Mouse (Mus musculus): ENCODE measurements at regions not wholly inside any gene's neighbourhood (a gene's known extent, or its start where the extent isn't known, plus 50 kb on each side); places are given as distances from the start of the nearest gene placed in this dataset.

- DNase-seq, result no peak
These were observed 60.7 kb upstream of the Map4k3 start for GRCm38 (mm10) chr17:80789000-80789399.

- DNase-seq, result no peak
These were observed 58.6 kb upstream of the Map4k3 start for GRCm38 (mm10) chr17:80786858-80787257.

GRCm38 (mm10) chr17:80786061-80786851 is 58.0 kb upstream of the Map4k3 start:
- DNase-seq, result no peak

- DNase-seq, result no peak
These were observed 57.2 kb upstream of the Map4k3 start for GRCm38 (mm10) chr17:80785476-80785875.

GRCm38 (mm10) chr17:80785049-80785448 is 56.8 kb upstream of the Map4k3 start:
- DNase-seq, result no peak

DNA sequence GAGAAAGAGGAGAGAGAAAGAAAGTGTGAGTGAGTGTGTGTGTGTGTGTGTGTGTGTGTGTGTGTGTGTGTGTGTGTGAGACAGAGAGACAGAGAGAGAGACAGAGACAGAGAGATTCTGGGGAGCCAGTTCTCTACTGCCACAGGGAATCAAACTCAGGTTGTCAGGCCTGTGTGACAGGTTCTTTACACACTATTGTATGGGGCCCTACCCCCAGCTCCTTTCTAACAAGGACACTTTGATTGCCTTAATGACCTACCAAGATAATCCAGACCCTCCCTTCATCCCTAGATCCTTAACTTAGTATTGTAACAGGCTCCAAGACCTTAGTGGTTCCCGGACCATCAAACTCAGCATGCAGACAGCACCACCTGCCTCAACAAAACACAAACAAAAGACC is 53.9 kb upstream of the Map4k3 start:
- no peak for DNase-seq

DNA sequence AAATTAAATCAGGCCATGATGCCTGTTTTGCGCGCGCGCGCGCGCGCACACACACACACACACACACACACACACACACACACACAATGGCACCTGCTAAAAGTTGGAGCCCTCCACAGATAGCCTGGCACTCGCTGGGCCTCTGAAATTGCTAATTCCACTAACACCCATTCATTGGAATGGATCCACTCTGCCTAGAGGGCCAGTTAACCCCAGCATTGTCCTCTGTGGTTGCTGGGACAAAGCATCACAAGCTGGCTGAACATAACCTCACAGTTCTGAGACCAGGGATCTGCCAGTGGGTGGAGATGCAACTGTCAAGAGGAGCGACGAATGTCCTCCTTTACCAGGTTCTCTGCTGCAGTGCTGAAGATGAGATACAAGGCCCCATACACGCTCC is 53.3 kb upstream of the Map4k3 start:
- DNase-seq, result no peak

DNA sequence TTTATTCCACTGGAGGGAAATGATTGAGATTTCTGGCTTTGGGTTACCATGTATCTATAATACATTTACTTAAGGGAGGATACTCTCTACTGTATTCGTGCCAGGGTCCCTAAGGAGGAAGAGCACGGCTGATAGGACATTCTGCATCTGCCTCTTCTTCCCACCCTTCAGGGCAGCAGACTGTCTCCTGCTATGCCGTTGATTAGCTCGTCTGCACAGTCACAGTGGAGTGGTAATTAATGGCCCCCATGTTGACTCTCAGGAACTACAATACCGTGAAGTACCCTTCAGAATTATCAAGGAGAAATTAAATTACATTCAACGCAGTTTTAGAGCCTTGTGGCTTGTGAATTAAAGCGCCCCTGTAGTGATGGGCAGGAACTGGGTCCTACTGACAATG is 52.0 kb upstream of the Map4k3 start:
- DNase-seq, result no peak

- DNase-seq, result no peak
These were observed 51.5 kb upstream of the Map4k3 start for GRCm38 (mm10) chr17:80779782-80780181.

Measured in thymus, postnatal 14 days (tissue).